Mouse (Mus musculus): ENCODE results near the gene Babam1. TPM values are rescaled to one million over a fixed set of nuclear protein-coding genes. Genes with fewer than 3 reads are reported as not detected.
A peak's percentile ranks its signal among the peaks of the same experiment; 100 is the strongest.

The Babam1 gene
- polyA plus RNA-seq, 1 experiment, result 137 TPM

GRCm38 (mm10) chr8:71380178-71381171, 16.2 kb upstream of the Babam1 start:
- Histone ChIP-seq H3K27ac (ENCODE audit: insufficient read depth, low read length) (no peak overlapping the region), H3K4me1 (ENCODE audit: control insufficient read depth, insufficient read depth, low read length) (0 out of 2 replicates have a peak, but pooled peaks cover 2% of the 10 kb centered on the region)

GRCm38 (mm10) chr8:71381421-71381970, 15.2 kb upstream of the Babam1 start, which contains the start of gene Nr2f6:
TSS of gene Nr2f6 (minus strand) at chr8:71381960.
- TF ChIP-seq CTCF (IDR thresholded peaks at IDR 0.05; ENCODE audit: extremely low read depth, insufficient read depth, low read length) (no peak), POLR2A (IDR thresholded peaks at IDR 0.05; ENCODE audit: extremely low read depth, insufficient read depth, low read length) (no peak)
- Histone ChIP-seq H3K4me3 (ENCODE audit: insufficient read depth, low read length) (peak within 1 kb of the TSS; percentile 76), H3K27ac (ENCODE audit: insufficient read depth, low read length) (peak within 1 kb of the TSS; percentile 92), H3K4me1 (ENCODE audit: control insufficient read depth, insufficient read depth, low read length) (no peaks in the 10 kb centered on the region)

More at GRCm38 (mm10) chr8:71380178-71381171, 16.2 kb upstream of the Babam1 start:
- peak overlapping the region; percentile 76 for H3K4me3 ChIP-seq (ENCODE audit: insufficient read depth, low read length)
- TF ChIP-seq POLR2A (IDR thresholded peaks at IDR 0.05; ENCODE audit: extremely low read depth, insufficient read depth, low read length), result no peak
- no peak for TF ChIP-seq CTCF (IDR thresholded peaks at IDR 0.05; ENCODE audit: extremely low read depth, insufficient read depth, low read length)

GRCm38 (mm10) chr8:71381971-71382961, 14.4 kb upstream of the Babam1 start:
- TF ChIP-seq POLR2A (IDR thresholded peaks at IDR 0.05; ENCODE audit: extremely low read depth, insufficient read depth, low read length) (no peak), CTCF (IDR thresholded peaks at IDR 0.05; ENCODE audit: extremely low read depth, insufficient read depth, low read length) (no peak)
- 0 out of 2 replicates have a peak overlapping the region, but pooled peaks have one; percentile 45 for H3K27ac ChIP-seq (ENCODE audit: insufficient read depth, low read length)
- H3K4me3 ChIP-seq (ENCODE audit: insufficient read depth, low read length), result peak overlapping the region; percentile 76
- H3K4me1 ChIP-seq (ENCODE audit: control insufficient read depth, insufficient read depth, low read length), result no peaks in the 10 kb centered on the region

GRCm38 (mm10) chr8:71383396-71383795, 13.3 kb upstream of the Babam1 start:
- TF ChIP-seq CTCF (IDR thresholded peaks at IDR 0.05; ENCODE audit: extremely low read depth, insufficient read depth, low read length), result no peak
- no peak for TF ChIP-seq POLR2A (IDR thresholded peaks at IDR 0.05; ENCODE audit: extremely low read depth, insufficient read depth, low read length)
- H3K27ac ChIP-seq (ENCODE audit: insufficient read depth, low read length), result no peak overlapping the region
- no peak overlapping the region for H3K4me3 ChIP-seq (ENCODE audit: insufficient read depth, low read length)
- no peaks in the 10 kb centered on the region for H3K4me1 ChIP-seq (ENCODE audit: control insufficient read depth, insufficient read depth, low read length)

- H3K4me3 ChIP-seq (ENCODE audit: insufficient read depth, low read length), result no peak overlapping the region
- TF ChIP-seq CTCF (IDR thresholded peaks at IDR 0.05; ENCODE audit: extremely low read depth, insufficient read depth, low read length) (no peak), POLR2A (IDR thresholded peaks at IDR 0.05; ENCODE audit: extremely low read depth, insufficient read depth, low read length) (no peak)
- no peaks in the 10 kb centered on the region for H3K4me1 ChIP-seq (ENCODE audit: control insufficient read depth, insufficient read depth, low read length)
- H3K27ac ChIP-seq (ENCODE audit: insufficient read depth, low read length), result no peak overlapping the region
Measured at GRCm38 (mm10) chr8:71383860-71384259, 12.8 kb upstream of the Babam1 start.

- Histone ChIP-seq H3K4me3 (ENCODE audit: insufficient read depth, low read length) (no peak overlapping the region), H3K4me1 (ENCODE audit: control insufficient read depth, insufficient read depth, low read length) (no peaks in the 10 kb centered on the region), H3K27ac (ENCODE audit: insufficient read depth, low read length) (no peak overlapping the region)
- TF ChIP-seq POLR2A (IDR thresholded peaks at IDR 0.05; ENCODE audit: extremely low read depth, insufficient read depth, low read length), result no peak
- no peak for TF ChIP-seq CTCF (IDR thresholded peaks at IDR 0.05; ENCODE audit: extremely low read depth, insufficient read depth, low read length)
Measured at GRCm38 (mm10) chr8:71385212-71385835, 11.3 kb upstream of the Babam1 start.

- Histone ChIP-seq H3K27ac (ENCODE audit: insufficient read depth, low read length) (no peak overlapping the region), H3K4me1 (ENCODE audit: control insufficient read depth, insufficient read depth, low read length) (no peaks in the 10 kb centered on the region), H3K4me3 (ENCODE audit: insufficient read depth, low read length) (no peak overlapping the region)
- TF ChIP-seq POLR2A (IDR thresholded peaks at IDR 0.05; ENCODE audit: extremely low read depth, insufficient read depth, low read length), result no peak
- no peak for TF ChIP-seq CTCF (IDR thresholded peaks at IDR 0.05; ENCODE audit: extremely low read depth, insufficient read depth, low read length)
Measured at GRCm38 (mm10) chr8:71388267-71388666, 8.4 kb upstream of the Babam1 start.

GRCm38 (mm10) chr8:71391696-71392095, 5.0 kb upstream of the Babam1 start:
- Histone ChIP-seq H3K27ac (ENCODE audit: insufficient read depth, low read length) (no peak overlapping the region), H3K4me1 (ENCODE audit: control insufficient read depth, insufficient read depth, low read length) (no peaks in the 10 kb centered on the region), H3K4me3 (ENCODE audit: insufficient read depth, low read length) (no peak overlapping the region)
- no peak for TF ChIP-seq POLR2A (IDR thresholded peaks at IDR 0.05; ENCODE audit: extremely low read depth, insufficient read depth, low read length)
